Mouse (Mus musculus) granulocyte monocyte progenitor cell, adult 5-6 weeks (primary cell): ENCODE results near the gene Tbc1d2b. TPM values are rescaled to one million over a fixed set of nuclear protein-coding genes. Genes with fewer than 3 reads are reported as not detected.

ENCODE experiments used
- ATAC-seq: replicated peaks from 2 replicates; pipeline ENCODE4 v1.8.0; 2016; ENCODE audit warnings: mild to moderate bottlenecking, moderate TSS enrichment, inconsistent platforms; ENCODE audit not compliant: poor library complexity, severe bottlenecking
- total RNA-seq, 2 experiments: library from RNA; stranded (forward) in 1 of 2; stranded (reverse) in 1 of 2; fragments of 200-712, 200-1000 nt in 1 of 2; fragments of >200 nt in 1 of 2; fragmentation: Nextera tagmentation in 1 of 2; gene quantifications; 2 replicates each; pipeline ENCODE4 v1.2.3; 2014 to 2017

The Tbc1d2b gene
- total RNA-seq, 2 experiments from 2014 or later = 48.0 to 61.2 TPM

DNA sequence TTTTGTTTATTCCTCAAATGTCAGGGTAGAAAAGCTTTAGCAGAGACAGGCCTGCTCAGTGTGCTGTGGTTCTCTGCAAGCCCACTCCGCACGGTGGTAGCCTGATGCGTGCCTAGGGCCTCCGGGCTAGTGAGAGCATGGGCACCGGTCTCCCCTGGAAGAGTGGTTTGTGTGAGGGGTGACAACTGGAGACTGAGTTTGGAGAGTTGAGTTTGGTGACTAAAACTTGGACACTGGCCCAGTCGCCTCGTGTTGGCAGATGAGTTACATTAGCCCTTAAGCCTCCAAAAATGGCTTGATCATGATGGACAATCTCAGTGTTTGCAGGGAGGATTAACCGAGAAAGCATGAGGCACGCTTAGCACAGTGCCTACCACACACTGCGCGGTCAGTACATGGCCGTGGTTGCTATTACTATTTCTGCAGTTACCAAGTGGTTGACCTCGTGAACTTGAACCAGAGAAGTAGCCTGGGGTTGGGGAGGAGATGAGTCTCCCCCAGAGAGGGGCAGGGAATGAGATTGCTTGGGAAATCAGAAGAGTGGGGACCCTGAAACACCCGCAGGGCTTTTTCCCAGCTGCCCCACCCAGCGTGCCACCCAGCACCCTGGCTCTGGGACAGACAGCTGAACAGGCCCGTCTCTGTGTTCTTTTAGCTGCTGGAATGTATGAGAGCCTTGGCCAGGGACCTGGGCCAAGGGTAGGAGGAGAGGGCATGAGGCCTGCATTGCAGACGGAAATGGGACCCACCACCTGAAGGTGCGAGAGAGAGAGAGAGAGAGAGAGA, 87.8 kb downstream of the Tbc1d2b start:
- no peak for ATAC-seq

DNA sequence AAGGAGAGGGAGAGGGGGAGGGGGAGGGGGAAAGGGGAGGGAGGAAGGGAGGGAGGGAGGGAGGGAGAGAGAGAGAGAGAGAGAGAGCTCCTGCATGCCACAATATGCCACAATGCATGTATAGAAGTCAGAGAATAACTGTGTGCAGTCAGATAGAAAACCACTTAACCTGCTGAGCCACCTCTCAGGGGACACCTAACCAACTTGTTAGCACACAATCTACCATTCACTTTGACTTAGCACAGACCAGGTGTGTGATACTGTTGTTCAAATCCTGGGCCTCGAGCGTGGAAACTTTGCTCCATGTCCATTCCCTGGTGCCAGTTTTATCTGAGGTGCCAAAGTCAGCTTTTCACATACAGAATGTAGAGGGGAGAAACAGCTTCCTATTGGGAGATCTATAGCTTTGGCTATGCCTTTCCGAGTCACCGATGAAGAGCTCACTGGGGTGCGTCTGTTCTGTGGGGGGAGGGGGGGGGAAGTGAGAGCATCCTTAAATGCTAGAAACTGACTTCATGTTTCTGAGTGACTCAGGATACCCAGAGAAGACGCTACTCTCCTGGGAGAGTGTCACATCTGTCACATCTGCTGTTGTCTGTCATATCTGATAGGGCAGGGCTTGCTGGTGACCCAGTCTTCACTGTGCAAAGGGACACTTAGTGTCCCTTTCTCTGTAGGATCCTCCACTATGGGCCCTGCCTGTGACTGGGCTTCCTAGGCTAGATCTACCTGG, 88.8 kb downstream of the Tbc1d2b start:
- ATAC-seq = no peak

DNA sequence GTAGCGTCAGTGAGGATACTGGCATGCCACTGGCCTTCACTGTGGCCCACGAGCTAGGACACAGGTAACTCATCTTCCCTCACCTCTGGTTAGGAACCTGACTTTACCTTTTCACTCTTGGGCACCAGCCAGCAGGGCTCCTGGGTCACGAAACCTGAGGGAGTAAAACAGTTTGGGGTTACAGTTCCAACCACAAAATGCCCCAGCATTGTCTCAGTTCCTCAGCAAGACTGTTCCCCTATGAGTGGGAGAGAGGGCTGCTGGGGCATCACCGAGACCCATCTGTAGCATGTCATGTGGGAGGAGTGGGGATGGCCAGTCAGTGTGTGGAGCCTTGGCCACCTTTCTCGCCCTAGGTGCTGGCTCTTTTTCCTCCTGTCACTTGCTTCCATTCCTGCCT, 91.2 kb downstream of the Tbc1d2b start:
- ATAC-seq = no peak

DNA sequence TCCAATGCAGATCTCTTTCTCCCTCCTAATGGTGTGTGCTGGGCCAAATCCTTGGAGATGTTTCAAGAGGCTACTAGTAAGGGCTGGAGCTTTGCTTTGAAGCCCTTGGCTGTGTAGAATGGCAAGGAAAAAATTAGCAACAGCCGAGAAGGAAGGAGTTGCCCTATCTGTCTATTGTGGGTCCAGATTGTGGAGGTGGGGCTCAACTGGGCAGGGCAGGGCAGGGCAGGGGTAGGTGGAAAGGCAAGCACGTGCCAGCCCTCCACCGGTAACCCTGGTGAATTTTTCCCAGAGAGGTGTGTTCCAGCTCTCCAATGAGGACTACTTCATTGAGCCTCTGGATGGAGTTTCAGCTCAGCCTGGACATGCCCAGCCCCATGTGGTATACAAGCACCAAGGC, 97.3 kb downstream of the Tbc1d2b start:
- no peak for ATAC-seq

DNA sequence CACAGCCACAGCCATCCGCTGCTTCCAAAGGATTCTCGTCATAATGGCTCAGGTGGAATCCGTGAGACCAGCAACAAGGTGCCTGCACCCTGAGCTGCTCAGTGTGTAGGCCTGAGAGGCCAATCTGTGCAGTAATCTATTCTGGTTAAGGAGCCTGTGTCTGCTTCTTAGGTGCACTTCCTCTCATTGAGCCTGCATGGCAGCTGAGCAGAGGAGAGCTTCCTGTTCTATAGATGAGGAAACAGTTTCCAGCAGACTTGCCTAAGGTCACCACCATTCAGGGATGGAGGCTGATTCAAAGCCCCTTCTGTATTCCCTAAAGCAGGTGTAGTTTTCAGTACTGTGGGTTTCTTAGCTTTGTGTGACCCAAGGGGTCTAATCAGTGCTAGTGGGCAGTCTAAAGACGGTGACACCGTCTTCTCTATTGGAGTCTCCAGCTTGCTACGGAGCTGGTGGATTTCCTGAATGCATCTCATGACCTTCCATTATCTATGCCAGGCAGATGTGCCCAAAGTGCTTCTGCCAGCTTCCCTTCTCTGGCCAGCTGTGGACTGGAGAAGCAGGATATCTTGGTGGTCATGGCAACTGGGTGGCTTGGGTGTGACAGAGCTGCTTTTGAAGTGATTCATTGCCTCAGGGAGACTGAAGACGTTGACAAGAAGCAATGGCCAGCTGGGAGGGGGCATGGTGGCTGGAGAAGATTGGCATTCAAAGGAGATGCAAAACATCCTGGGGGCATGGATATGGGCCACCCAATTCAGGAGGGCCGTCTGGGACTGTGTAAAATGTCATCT, 97.9 kb downstream of the Tbc1d2b start:
- ATAC-seq = peak; percentile 89

DNA sequence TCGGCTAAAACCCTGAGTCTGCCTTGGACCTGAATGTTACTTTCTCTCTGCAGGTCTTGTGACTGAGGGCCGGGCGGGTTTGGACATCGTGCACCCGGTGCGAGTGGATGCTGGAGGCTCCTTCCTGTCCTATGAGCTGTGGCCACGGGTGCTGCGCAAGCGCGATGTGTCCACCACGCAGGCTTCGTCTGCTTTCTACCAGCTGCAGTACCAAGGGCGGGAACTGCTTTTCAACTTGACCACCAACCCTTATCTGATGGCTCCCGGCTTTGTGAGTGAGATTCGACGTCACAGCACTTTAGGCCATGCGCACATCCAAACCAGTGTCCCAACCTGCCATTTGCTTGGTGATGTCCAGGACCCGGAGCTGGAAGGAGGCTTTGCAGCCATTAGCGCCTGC, 99.2 kb downstream of the Tbc1d2b start:
- no peak for ATAC-seq

DNA sequence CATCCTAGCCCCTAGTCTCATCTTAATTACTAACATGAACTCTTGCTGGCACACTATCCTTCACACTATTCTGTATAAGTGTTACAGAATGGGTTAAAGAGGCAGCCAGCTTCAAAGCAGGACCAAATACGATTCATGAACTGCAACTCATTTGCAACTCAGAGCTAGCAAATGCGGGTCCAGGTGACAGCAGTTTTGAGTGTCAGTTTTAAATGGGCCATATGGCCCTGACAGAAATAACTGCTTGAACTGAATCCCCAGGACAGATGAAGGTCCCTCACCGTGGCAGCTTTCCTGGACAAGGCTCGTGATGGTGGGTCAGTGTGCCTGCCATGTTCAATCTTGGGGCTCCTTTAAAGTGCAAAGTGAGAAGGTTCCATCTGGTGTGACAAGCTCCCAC, 100.6 kb downstream of the Tbc1d2b start:
- no peak for ATAC-seq

DNA sequence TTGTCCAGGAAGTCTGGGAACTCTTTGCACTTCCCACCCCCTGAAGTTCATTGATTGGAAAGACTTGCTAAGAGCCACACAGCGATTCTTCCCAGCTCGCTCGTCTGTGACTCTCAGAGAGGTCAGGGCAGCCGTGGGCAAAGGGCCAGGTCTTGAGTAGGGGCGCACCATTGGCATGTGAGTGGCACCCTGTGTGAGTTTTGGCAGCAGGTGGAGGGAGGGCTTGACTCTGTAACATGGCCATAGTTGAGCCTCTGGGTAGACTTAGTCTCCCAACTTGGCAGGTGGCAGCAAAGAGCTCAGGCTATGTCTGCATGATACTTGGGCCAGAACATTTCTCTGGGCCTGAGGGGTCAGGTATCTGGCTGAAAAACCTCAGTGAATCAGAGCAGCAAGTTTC, 104.0 kb downstream of the Tbc1d2b start:
- ATAC-seq = no peak

DNA sequence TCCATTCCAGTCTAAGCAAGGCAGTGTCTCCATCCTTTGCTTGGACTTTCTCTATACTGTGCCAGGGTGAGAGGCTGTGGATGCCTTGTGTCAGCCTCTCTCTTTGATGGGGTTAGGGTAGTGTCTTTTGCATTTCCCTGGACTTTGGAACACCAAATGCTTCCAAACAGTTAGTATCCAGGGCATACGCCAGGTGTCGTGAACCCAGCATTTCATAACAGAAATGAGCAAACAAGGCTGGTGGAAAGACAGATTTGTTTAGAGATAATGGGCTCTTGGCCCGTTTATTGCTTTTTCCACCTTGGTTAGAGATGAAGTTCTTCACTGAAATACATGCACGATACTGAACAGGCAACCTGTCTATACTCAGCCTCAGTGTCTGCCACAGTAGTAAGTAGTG, 105.0 kb downstream of the Tbc1d2b start:
- no peak for ATAC-seq

DNA sequence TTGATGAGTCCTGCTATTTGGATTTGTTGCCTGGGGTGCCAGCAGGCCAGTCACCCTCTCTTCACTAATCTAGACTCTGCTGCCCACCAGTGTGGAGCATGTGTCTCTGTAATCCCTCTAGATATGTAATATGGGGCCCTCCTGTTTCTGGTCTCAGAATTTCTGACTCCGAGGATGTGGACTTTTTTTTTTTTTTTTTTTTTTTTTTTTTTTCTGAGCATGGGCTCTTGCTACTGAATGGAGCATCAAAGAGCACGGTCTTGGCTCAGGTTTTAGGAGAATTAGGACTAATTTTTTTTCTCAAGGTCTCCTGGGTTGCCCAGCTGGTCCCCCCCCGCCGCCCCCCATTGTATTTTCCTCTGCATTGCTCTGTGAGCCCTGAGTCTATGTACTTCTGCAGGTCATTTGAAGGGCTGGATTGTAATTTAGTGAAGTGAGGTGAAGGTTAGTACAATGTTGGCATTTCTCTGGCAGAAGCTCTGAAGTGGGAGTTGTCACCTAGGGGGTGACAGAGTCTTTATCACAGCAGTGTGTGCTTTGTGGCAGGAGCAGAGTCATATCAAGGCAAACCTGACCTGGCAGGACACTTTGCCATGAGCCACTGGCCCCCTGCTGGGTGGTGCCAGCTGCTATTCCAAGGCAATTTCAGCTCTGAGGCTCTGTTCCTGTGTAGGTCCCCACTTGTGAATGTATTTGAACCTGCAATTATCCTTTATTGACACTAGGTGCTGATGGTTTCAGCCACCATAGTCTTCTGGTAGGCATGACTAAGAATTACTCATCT, 105.7 kb downstream of the Tbc1d2b start:
- no peak for ATAC-seq

DNA sequence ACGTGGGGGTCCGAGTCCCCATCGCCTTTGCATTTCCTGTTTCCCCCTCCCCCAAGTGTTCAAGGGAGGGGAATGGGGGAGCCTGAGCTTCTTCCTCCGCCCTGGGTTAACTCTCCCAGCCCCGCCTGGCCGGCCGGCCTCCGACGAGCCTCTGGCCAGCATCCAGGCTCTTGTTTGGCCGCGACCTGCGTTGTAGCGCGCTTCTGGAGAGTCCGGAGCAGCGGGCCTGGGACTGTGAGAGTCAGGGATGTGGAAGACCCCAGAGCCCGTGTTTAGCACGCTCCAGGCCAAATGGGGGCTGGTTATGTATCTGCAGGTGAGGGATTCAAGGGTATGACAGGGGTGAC, 106.9 kb downstream of the Tbc1d2b start:
- ATAC-seq = peak; percentile 20

DNA sequence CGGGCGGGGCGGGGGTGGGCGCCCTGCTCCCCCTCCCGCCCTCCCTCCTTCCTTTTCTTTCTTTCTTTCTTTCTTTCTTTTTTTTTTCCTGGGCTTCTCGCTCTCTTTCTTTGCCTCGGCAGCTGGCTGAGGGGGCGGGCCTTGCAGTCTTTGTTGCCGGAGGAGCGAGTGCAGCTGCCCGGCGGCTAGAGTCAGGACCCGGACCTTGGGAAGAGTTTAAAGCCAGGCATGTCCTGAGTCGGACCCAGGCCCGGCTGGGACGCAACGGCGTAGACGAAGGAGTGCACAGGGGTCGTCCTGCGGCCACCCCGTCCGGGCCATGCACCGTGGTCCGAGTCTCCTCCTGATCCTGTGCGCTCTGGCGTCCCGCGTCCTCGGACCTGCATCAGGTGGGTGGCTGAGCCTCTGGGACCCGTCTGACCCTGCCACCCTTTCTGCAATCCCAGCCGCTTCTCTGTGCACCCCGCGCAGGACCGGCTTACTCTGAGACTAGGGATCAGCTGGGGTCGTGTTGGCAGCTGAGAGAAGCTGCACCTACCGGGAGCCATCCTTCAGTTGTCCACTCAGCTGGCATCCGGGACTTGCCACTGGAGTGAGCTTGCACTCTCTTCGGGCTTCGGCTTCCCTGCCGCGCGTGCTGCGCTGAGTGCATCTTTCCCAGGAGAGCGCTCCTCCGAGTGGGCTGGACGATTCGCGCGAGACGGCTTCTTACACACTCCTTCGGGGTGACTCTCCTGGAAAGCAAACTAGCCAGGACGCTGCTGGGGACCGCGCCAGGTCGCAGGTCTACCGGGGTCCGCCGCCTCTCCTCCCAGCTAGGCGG, 107.5 kb downstream of the Tbc1d2b start, which contains the start of gene Adamts7:
Gene Adamts7, plus strand, starts transcription at position 144 of the 823 bp plus-strand sequence.
- peak; percentile 47 for ATAC-seq

DNA sequence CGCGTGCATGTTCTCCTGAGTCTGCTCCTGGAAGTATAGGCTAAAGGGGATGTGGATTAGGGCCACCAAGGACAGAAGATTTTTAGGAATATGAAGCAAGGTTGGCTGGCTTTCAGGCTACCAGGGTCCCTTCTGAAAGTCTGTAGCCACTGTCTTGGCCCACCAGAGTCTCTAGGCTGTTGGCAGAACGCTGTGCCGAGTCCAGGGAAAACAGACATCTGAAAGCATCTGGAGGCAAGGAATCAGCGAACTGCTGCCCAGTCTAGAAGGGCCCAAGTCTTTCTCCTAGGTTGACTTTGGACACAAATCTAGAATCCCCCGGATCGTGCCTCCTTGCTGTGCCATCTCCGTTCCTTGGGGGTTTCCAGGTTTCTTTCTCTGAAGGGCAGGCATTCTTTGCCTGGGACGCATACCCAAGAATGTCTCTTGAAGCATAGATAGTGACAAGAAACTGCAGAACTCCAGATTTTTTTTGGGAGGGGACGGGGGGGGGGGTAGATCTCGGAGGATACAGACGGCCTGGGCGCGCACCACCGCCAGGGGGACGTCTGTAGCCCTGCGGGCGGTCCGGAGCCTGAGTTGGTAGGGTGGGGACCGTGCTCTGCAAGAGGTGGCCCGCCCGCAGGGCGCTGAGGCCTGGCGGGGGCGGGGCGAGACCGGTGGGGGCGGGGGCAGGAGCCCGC, 108.2 kb downstream of the Tbc1d2b start:
- peak; percentile 91 for ATAC-seq

Other genes starting within 250 kb of the Tbc1d2b start
- 131 and 141 TPM in 2 replicates for gene Ctsh, start 216.7 kb downstream of the Tbc1d2b start, total RNA-seq (2014; fragmentation: Nextera tagmentation)
- 53.6 and 57.1 TPM in 2 replicates for gene Ctsh, start 216.7 kb downstream of the Tbc1d2b start, total RNA-seq (2017)
- 319 and 364 TPM in 2 replicates for gene Morf4l1, start 156.0 kb downstream of the Tbc1d2b start, total RNA-seq (2014; fragmentation: Nextera tagmentation)
- 210 and 242 TPM in 2 replicates for gene Morf4l1, start 156.0 kb downstream of the Tbc1d2b start, total RNA-seq (2017)
- gene Adamts7, start 107.7 kb downstream of the Tbc1d2b start, total RNA-seq (2014; fragmentation: Nextera tagmentation) = 2.4 TPM in 1 of 2 replicates, not detected in the other
- 0.21 TPM in 1 of 2 replicates, not detected in the other for gene Adamts7, start 107.7 kb downstream of the Tbc1d2b start, total RNA-seq (2017)